Mouse (Mus musculus): ENCODE results near the gene Atp1a2. TPM values are rescaled to one million over a fixed set of nuclear protein-coding genes. Genes with fewer than 3 reads are reported as not detected.

Atp1a2 gene
- polyA plus RNA-seq, 1 experiment from 2014 or later: 1.4 TPM

- Histone ChIP-seq H3K4me1 (ENCODE audit: control insufficient read depth, insufficient read depth, low read length) (no peaks in the 10 kb centered on the region), H3K4me3 (ENCODE audit: low read depth, low read length) (no peak overlapping the region), H3K27ac (replicated peaks; ENCODE audit: low read depth, low read length) (no peak overlapping the region), H3K9ac (ENCODE audit: low read length) (no peak overlapping the region), H3K4me2 (ENCODE audit: low read depth, severe bottlenecking) (no peak overlapping the region), H3K36me3 (ENCODE audit: control insufficient read depth, insufficient read depth, low read length) (no peaks in the 10 kb centered on the region), H3K27me3 (ENCODE audit: control insufficient read depth, insufficient read depth, low read length) (peaks cover 22% of the 10 kb centered on the region), H3K9me3 (ENCODE audit: control insufficient read depth, low read length) (no peaks in the 10 kb centered on the region; the same call in 1 of the 2 replicates)
- DNase-seq (ENCODE audit: low spot score) (no peak), ATAC-seq (ENCODE audit: insufficient number of reproducible peaks, low FRiP score, low TSS enrichment, low read depth) (no peak)
- WGBS: 34% methylated on average over 2 of the region's 2 CpGs
Observed at GRCm38 (mm10) chr1:172337411-172338185, 39.7 kb upstream of the Atp1a2 start.

- Histone ChIP-seq H3K9ac (ENCODE audit: low read length) (no peak overlapping the region), H3K4me1 (ENCODE audit: control insufficient read depth, insufficient read depth, low read length) (no peaks in the 10 kb centered on the region), H3K27me3 (ENCODE audit: control insufficient read depth, insufficient read depth, low read length) (peaks cover 6% of the 10 kb centered on the region), H3K4me3 (ENCODE audit: low read depth, low read length) (no peak overlapping the region), H3K36me3 (ENCODE audit: control insufficient read depth, insufficient read depth, low read length) (no peaks in the 10 kb centered on the region), H3K9me3 (ENCODE audit: control insufficient read depth, low read length) (no peaks in the 10 kb centered on the region), H3K27ac (replicated peaks; ENCODE audit: low read depth, low read length) (no peak overlapping the region), H3K4me2 (ENCODE audit: low read depth, severe bottlenecking) (no peak overlapping the region)
- no peak for ATAC-seq (ENCODE audit: insufficient number of reproducible peaks, low FRiP score, low TSS enrichment, low read depth)
- DNase-seq (ENCODE audit: low spot score): no peak
- WGBS: 79% methylated on average over 15 of the region's 15 CpGs
Observed at GRCm38 (mm10) chr1:172335804-172336203, 37.9 kb upstream of the Atp1a2 start.

DNA sequence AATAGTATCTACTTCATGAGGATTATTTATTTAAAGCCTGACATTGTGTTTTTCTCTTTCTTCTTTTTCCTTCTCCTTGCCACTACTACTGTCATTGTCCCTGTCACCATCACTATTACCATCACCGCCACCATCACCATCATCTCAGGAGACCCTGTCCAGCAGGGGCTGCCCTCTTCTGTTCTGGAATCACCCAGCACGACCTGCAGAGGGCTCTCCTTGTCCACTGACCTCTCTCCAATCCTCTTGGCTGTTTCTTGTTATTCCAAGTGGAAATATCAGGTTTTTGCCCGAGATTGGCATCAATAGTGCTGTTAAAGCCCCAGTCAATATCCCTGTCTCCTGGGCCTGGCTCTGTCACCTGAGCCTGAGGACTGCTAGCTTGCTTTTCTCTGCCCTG, 35.6 kb upstream of the Atp1a2 start:
- H3K27me3 ChIP-seq (ENCODE audit: control insufficient read depth, insufficient read depth, low read length): peaks cover 12% of the 10 kb centered on the region; the same call in 1 of the 2 replicates
- DNase-seq (ENCODE audit: low spot score) (no peak), ATAC-seq (ENCODE audit: insufficient number of reproducible peaks, low FRiP score, low TSS enrichment, low read depth) (no peak)
- H3K9me3 ChIP-seq (ENCODE audit: control insufficient read depth, low read length): no peaks in the 10 kb centered on the region
- no peaks in the 10 kb centered on the region for H3K4me1 ChIP-seq (ENCODE audit: control insufficient read depth, insufficient read depth, low read length)
- H3K4me2 ChIP-seq (ENCODE audit: low read depth, severe bottlenecking): no peak overlapping the region
- WGBS: 16% methylated on average over 3 of the region's 3 CpGs
- no peaks in the 10 kb centered on the region for H3K36me3 ChIP-seq (ENCODE audit: control insufficient read depth, insufficient read depth, low read length)
- no peak overlapping the region for H3K4me3 ChIP-seq (ENCODE audit: low read depth, low read length)
- H3K9ac ChIP-seq (ENCODE audit: low read length): no peak overlapping the region
- no peak overlapping the region for H3K27ac ChIP-seq (replicated peaks; ENCODE audit: low read depth, low read length)

GRCm38 (mm10) chr1:172332925-172333324, 35.1 kb upstream of the Atp1a2 start:
- Histone ChIP-seq H3K9me3 (ENCODE audit: control insufficient read depth, low read length) (no peaks in the 10 kb centered on the region), H3K27me3 (ENCODE audit: control insufficient read depth, insufficient read depth, low read length) (peaks cover 15% of the 10 kb centered on the region), H3K4me3 (ENCODE audit: low read depth, low read length) (no peak overlapping the region), H3K4me2 (ENCODE audit: low read depth, severe bottlenecking) (no peak overlapping the region), H3K36me3 (ENCODE audit: control insufficient read depth, insufficient read depth, low read length) (no peaks in the 10 kb centered on the region), H3K4me1 (ENCODE audit: control insufficient read depth, insufficient read depth, low read length) (no peaks in the 10 kb centered on the region), H3K27ac (replicated peaks; ENCODE audit: low read depth, low read length) (no peak overlapping the region), H3K9ac (ENCODE audit: low read length) (no peak overlapping the region)
- WGBS: 91% methylated on average over 2 of the region's 2 CpGs
- ATAC-seq (ENCODE audit: insufficient number of reproducible peaks, low FRiP score, low TSS enrichment, low read depth): no peak
- DNase-seq (ENCODE audit: low spot score): no peak

DNA sequence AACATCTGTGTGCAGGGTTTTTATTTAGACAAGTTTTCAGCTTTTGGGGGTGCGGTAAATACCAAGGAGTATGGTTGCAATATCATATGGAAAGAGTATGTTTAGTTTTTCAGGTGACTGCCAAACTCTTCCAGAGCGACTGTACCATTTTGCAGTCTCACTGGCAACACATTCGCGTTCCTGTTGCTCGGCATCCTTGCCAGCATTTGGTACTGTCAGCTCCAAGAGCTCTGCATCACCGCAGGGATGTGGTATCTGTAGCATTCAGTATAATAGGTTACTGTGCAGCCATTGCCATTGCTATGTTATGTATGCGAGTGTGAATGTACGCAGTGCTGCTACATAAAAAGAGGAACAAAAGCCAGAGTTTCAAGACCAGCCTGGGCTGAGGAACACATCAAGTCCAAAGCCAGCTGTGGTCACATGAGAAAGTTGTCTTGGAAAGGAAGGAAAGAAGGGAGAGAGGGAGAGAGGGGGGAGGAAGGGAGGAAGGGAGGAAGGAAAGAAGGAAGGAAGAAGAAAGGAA, 33.6 kb upstream of the Atp1a2 start:
- Histone ChIP-seq H3K27me3 (ENCODE audit: control insufficient read depth, insufficient read depth, low read length) (peaks cover 26% of the 10 kb centered on the region), H3K27ac (replicated peaks; ENCODE audit: low read depth, low read length) (no peak overlapping the region), H3K4me1 (ENCODE audit: control insufficient read depth, insufficient read depth, low read length) (no peaks in the 10 kb centered on the region), H3K4me2 (ENCODE audit: low read depth, severe bottlenecking) (no peak overlapping the region), H3K36me3 (ENCODE audit: control insufficient read depth, insufficient read depth, low read length) (no peaks in the 10 kb centered on the region), H3K4me3 (ENCODE audit: low read depth, low read length) (no peak overlapping the region), H3K9me3 (ENCODE audit: control insufficient read depth, low read length) (no peaks in the 10 kb centered on the region), H3K9ac (ENCODE audit: low read length) (no peak overlapping the region)
- 80% methylated on average over 8 of the region's 8 CpGs for WGBS
- ATAC-seq (ENCODE audit: insufficient number of reproducible peaks, low FRiP score, low TSS enrichment, low read depth) (no peak), DNase-seq (ENCODE audit: low spot score) (no peak)

DNA sequence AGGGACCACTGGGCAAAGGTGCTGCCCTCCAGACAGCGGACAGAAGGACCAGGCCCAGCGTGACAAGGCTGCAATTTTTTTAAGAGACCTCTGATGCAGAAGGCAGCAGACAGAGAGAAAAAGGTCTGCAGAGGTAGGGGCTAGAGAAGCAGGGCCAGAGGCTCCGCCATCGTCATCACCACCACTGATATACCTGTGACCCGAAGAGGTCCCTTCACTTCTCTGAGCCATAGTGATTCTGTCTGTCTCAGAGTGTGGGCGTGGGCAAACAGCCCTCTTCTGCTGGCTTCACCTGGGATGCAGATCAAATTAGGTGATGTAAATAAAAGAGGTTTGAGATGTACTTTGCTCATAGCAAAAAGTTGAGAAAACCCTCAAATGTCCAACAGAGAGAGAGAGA, 31.8 kb upstream of the Atp1a2 start:
- DNase-seq (ENCODE audit: low spot score): no peak
- peaks cover 5% of the 10 kb centered on the region for H3K4me1 ChIP-seq (ENCODE audit: control insufficient read depth, insufficient read depth, low read length)
- no peak overlapping the region for H3K4me2 ChIP-seq (ENCODE audit: low read depth, severe bottlenecking)
- no peaks in the 10 kb centered on the region; the same call in 1 of the 2 replicates for H3K36me3 ChIP-seq (ENCODE audit: control insufficient read depth, insufficient read depth, low read length)
- H3K9ac ChIP-seq (ENCODE audit: low read length): no peak overlapping the region
- no peak for ATAC-seq (ENCODE audit: insufficient number of reproducible peaks, low FRiP score, low TSS enrichment, low read depth)
- no peak overlapping the region for H3K27ac ChIP-seq (replicated peaks; ENCODE audit: low read depth, low read length)
- WGBS: 77% methylated on average over 6 of the region's 6 CpGs
- no peaks in the 10 kb centered on the region for H3K9me3 ChIP-seq (ENCODE audit: control insufficient read depth, low read length)
- peaks cover 42% of the 10 kb centered on the region for H3K27me3 ChIP-seq (ENCODE audit: control insufficient read depth, insufficient read depth, low read length)
- H3K4me3 ChIP-seq (ENCODE audit: low read depth, low read length): no peak overlapping the region

GRCm38 (mm10) chr1:172329131-172329530, 31.3 kb upstream of the Atp1a2 start, which contains the start of gene Kcnj9:
TSS of gene Kcnj9 (minus strand) at chr1:172329318.
- Histone ChIP-seq H3K9ac (ENCODE audit: low read length) (no peak within 1 kb of the TSS), H3K4me2 (ENCODE audit: low read depth, severe bottlenecking) (no peak within 1 kb of the TSS), H3K27ac (replicated peaks; ENCODE audit: low read depth, low read length) (no peak within 1 kb of the TSS), H3K27me3 (ENCODE audit: control insufficient read depth, insufficient read depth, low read length) (peaks cover 42% of the 10 kb centered on the region), H3K4me1 (ENCODE audit: control insufficient read depth, insufficient read depth, low read length) (peaks cover 5% of the 10 kb centered on the region), H3K4me3 (ENCODE audit: low read depth, low read length) (no peak within 1 kb of the TSS), H3K9me3 (ENCODE audit: control insufficient read depth, low read length) (no peaks in the 10 kb centered on the region), H3K36me3 (ENCODE audit: control insufficient read depth, insufficient read depth, low read length) (no peaks in the 10 kb centered on the region; the same call in 1 of the 2 replicates)
- DNase-seq (ENCODE audit: low spot score) (no peak), ATAC-seq (ENCODE audit: insufficient number of reproducible peaks, low FRiP score, low TSS enrichment, low read depth) (no peak)
- 41% methylated on average over 9 of the region's 9 CpGs for WGBS

- DNase-seq (ENCODE audit: low spot score) (no peak), ATAC-seq (ENCODE audit: insufficient number of reproducible peaks, low FRiP score, low TSS enrichment, low read depth) (no peak)
- Histone ChIP-seq H3K36me3 (ENCODE audit: control insufficient read depth, insufficient read depth, low read length) (no peaks in the 10 kb centered on the region; the same call in 1 of the 2 replicates), H3K4me2 (ENCODE audit: low read depth, severe bottlenecking) (no peak overlapping the region), H3K27ac (replicated peaks; ENCODE audit: low read depth, low read length) (no peak overlapping the region), H3K4me1 (ENCODE audit: control insufficient read depth, insufficient read depth, low read length) (peaks cover 5% of the 10 kb centered on the region), H3K9ac (ENCODE audit: low read length) (no peak overlapping the region), H3K9me3 (ENCODE audit: control insufficient read depth, low read length) (no peaks in the 10 kb centered on the region), H3K27me3 (ENCODE audit: control insufficient read depth, insufficient read depth, low read length) (peaks cover 42% of the 10 kb centered on the region), H3K4me3 (ENCODE audit: low read depth, low read length) (no peak overlapping the region)
- WGBS: 87% methylated on average over 7 of the region's 7 CpGs
Observed at GRCm38 (mm10) chr1:172328461-172328860, 30.6 kb upstream of the Atp1a2 start.
